ENCODE assay signal across 18 mouse cellular contexts in genomic region chr2:127838576-127838975, GRCm38 (mm10). TPM values are rescaled to one million over a fixed set of nuclear protein-coding genes. Genes with fewer than 3 reads are reported as not detected.
"Had no signal": no experiment of that assay in that cellular context is flagged by ENCODE, and none has a peak within 500 bp of the region (broad histone marks: within the 10 kb centered on the region; RNA-seq: fewer than 3 reads in every experiment).

Gene Acoxl (plus strand): TSS chr2:127838876.

- DNase-seq: kidney, adult 2 months; kidney, postnatal 14 days; retina, postnatal 1 day; right cerebral cortex, postnatal 4 days; spleen, adult 18-20 months; thymus, adult 2 months; thymus, postnatal 25 days had no signal

- H3K4me3 ChIP-seq: kidney, embryonic 15.5 days; limb, embryonic 10.5 days; neural tube, embryonic 13.5 days; stomach, embryonic 15.5 days had no signal

- H3K27ac ChIP-seq: kidney, embryonic 15.5 days; limb, embryonic 10.5 days; neural tube, embryonic 13.5 days; stomach, embryonic 15.5 days had no signal

- H3K9me3 ChIP-seq: kidney, embryonic 15.5 days; limb, embryonic 10.5 days; neural tube, embryonic 13.5 days; stomach, embryonic 15.5 days had no signal

- ATAC-seq: midbrain, embryonic 16.5 days had no signal

- H3K4me2 ChIP-seq: kidney, embryonic 15.5 days; liver, embryonic 11.5 days; midbrain, embryonic 11.5 days; neural tube, embryonic 13.5 days; stomach, embryonic 15.5 days had no signal

- H3K4me1 ChIP-seq: kidney, embryonic 15.5 days; limb, embryonic 10.5 days; neural tube, embryonic 13.5 days; stomach, embryonic 15.5 days had no signal

- H3K36me3 ChIP-seq: kidney, embryonic 15.5 days; limb, embryonic 10.5 days; neural tube, embryonic 13.5 days; stomach, embryonic 15.5 days had no signal

- H3K9ac ChIP-seq: kidney, embryonic 15.5 days; neural tube, embryonic 13.5 days; stomach, embryonic 15.5 days had no signal

RNA-seq across cellular contexts. Expression of gene Acoxl, which starts in this region (rescaled TPM):
- total RNA-seq: layer of hippocampus, adult 8-10 months; layer of hippocampus, postnatal 14 days; left cerebral cortex, adult 18-20 months; left cerebral cortex, postnatal 10 days had no signal
- polyA plus RNA-seq: kidney, adult 2 months; midbrain, embryonic 16.5 days had no signal
